Mouse (Mus musculus) cerebellum, adult 11 months (tissue): ENCODE results near the gene Ahcyl1.

Source experiments
- DNase-seq: peaks from one replicate; pipeline ENCODE4 v3.0.0; 2022

The Ahcyl1 gene

DNA sequence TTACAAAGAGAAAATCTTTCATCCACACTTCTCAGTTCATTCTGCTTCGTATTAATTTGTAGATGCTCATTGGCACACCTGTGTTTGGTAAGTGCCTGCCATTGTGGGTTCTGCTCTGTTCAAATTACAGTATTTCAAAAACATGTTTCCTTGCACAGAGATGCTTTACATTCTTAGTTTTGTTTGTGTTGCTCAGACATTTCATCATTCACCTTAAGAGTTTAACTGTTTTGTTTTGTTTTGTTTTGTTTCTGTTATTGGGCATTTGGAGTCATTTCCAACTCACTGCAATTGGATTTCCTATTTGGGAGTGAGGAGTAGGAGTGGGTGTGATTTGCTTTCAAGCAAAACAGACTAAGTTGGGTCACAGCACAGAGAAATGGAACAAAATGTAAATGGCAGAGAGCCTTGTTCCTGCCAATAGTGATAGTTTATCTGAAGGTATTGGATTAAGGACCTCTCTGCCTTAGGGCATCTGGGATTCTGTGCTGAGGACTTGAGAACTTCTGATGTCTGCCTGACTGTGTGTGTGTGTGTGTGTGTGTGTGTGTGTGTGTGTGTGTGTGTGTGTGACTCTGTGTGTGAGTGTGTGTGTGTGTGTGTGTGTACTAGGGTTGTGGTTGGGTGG is 5.5 kb upstream of the Ahcyl1 start:
- no peak for DNase-seq

DNA sequence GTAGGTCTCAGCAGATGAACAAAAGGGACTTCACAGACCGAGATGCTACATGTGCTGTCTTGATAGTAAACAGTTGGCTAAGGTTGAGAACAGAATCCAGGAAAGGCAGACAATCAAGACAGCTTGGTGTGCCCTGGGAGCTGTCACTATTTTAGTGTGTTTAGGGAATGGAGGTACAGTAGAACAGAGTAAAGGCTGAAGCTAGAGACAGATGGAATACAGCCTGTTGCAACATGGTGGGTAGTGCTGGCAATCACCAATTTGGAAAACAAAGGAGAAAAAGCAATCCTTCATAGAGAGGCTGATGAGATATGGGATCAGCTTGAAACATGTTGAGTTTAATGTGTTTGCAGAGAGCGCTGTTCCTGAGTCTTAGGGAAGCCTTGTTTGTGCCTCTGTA is 4.3 kb upstream of the Ahcyl1 start:
- no peak for DNase-seq

DNA sequence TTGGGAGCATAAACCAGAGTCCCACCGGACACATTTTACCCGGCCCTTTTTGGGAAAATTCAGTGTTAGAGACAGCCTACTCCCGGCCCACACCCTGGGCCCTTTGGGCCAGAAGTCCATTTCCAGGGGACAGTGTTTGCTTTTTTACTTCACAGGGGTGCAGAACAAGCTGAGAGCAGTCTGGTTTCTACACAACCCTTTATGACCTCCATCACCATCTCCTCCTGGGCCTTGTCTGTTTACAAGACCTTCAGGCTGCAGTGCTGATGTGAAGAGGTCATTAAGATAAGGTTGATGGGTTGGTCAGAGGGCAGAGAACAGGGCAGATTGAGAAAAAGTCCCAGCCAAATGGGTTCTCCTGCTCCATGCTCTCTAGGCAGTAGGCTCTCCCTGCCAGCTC is 550 bp upstream of the Ahcyl1 start:
- DNase-seq, result peak; percentile 30

GRCm38 (mm10) chr3:107695219-107695947 is 977 bp downstream of the Ahcyl1 start:
- DNase-seq, result no peak

DNA sequence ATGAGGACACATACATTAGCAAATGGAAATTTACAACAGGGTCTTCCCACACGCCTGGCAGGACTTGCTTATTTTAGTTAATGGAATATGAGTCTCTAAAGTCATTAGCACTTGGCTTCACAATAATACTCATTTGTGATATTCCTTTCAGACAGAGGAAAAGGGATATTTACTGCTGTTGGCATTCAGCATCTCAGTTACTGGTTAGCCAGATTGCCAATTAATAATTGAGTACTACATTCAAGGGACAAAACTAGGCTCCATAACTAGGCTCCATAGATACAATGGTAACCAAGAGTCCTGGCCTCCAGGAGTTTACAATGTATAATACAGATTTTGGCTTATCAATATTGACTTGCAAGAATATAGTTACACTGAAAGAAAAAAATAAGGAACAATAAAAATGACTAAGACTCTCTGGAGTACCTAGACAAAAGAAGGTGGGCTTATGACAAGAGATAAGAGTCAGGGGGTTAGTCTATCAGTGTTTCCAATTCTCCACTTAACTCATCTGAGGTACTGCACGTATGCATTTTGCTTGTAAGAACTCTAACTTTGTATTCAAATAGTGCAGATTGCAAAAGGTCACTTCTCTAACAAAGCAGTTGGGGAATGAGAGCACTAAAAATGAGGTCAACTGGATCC is 2.0 kb downstream of the Ahcyl1 start:
- DNase-seq, result no peak

DNA sequence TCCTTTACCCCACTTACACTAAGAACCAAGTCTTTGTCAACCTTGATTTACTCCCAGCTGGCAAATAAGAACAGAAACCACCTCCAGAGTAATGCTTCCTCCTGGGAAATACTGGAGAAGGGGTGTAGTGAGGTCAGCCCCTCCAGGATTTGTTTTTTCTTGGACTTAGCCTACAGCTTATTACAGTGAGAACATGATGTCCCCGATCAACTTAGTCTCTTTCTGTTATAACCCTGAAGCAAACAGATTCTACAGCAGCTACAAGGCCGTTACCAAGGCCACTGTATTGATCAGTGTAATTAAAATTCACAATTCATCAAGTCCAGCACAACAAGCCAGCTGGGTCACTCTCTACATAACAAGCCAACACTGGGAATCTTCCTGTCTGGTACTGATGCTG is 6.0 kb downstream of the Ahcyl1 start:
- DNase-seq, result no peak

DNA sequence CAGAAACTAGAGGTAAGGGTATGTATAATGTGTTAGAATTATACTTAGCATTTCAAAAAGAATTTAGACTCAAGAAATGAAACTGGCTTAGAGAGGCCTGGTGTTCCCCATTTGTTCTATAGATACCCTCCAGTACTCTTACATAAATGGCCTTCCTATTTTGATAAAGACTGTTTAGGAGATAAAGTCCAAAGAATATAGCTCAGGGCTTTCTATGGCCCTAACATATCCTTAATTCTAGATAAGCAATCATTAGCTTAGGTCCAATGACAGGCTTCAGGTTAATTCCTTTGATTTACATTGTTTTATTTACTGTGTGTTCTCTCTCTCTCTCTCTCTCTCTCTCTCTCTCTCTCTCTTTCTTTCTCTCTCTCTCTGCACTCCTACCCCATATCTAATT is 7.1 kb downstream of the Ahcyl1 start:
- no peak for DNase-seq

DNA sequence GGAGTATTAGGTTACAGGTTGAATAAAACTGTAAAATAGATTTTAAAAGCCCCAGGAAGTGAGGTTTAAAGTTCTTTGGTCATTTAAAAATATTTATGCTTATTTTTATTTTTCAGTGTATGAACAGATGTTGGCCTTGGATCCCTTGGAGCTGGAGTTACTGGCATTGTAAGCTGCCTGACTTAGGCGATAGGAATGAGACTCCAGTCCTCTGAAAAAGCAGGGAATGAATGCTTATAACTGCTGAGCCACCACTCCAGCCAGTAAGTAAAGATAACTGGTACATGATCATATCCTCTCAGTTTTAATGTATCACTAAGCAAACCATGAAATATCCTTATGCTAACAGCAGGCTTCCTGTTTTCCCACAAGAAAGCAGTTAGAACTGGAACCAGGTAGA is 8.1 kb downstream of the Ahcyl1 start:
- no peak for DNase-seq

DNA sequence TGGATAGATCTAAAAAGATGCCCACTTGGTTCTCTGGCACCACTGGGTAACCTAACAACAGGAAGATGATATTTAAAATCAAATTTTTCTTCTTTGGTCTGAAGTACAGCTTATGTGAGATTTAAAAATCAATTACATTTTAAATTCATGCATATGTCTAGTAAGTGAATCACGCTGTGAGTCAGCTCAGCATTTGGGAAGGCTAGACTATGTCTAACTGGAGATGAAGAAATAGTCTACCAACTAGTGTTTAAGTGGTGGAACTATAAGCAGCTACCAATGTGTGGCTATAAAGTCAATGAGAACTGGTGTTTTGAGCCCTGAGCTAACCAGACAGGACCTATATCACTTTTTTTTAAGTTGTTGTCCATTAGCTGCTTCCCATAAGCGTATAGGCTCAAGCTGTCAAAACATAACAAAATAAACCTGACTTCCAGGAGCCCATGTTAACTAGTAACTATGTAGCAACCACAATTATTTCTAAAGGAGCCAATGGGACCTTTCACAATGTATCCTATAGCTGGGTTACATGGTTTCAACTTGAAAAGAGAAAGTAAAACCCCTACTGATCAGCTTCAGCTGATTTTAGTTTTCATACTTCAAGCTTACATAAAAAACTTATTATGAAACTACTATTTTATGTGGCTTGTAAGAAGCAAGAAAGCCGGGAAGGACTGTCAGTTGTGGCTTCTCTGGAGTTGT is 9.9 kb downstream of the Ahcyl1 start:
- DNase-seq, result no peak

DNA sequence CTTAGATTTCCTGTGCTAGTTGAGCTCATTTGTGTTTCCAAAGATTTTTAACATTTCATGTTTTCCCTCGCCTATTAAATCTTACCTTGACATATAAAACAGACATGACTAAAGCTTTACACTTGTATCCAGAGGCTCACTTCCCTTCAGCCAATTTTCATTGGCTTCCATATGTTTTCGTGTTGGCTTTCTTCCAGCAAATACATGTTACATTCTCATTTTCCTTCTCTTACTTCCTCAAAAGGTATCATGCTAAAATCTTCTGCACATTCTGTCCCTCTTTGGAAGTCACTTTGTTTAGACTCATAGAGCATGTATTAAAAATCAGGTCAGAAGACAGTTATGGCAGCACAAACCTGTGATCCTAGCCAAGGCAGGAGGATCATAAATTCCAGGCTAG is 10.7 kb downstream of the Ahcyl1 start:
- DNase-seq, result no peak

GRCm38 (mm10) chr3:107683587-107683986 is 12.8 kb downstream of the Ahcyl1 start:
- DNase-seq, result no peak

GRCm38 (mm10) chr3:107680790-107681576 is 15.4 kb downstream of the Ahcyl1 start:
- DNase-seq, result no peak

GRCm38 (mm10) chr3:107671509-107671908 is 24.9 kb downstream of the Ahcyl1 start:
- DNase-seq, result no peak

- no peak for DNase-seq
These were observed 25.9 kb downstream of the Ahcyl1 start for GRCm38 (mm10) chr3:107670500-107670899.

GRCm38 (mm10) chr3:107668786-107669185 is 27.6 kb downstream of the Ahcyl1 start:
- DNase-seq, result no peak

- no peak for DNase-seq
These were observed 28.9 kb downstream of the Ahcyl1 start for GRCm38 (mm10) chr3:107667426-107667825.

DNA sequence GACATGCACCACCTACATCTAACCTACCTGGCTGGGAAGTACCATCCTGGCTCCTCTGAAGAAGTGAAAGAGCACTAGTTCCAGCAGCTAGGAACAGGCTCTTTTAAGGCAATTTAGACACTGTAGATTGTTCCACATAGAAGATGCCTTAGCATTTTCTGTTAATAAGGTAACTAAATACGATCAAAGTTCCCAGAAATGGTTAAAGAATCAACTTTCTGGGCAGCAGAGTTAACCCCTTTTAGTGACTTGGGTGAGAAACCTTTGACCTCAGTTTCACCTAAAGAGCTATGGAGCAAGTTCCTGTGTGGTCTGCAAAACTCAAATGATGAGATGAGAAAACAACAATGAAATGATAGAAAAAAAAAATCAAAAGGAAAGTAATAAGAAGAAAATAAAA is 31.7 kb downstream of the Ahcyl1 start:
- DNase-seq, result no peak

- DNase-seq, result no peak
These were observed 37.4 kb downstream of the Ahcyl1 start for GRCm38 (mm10) chr3:107659000-107659399.

GRCm38 (mm10) chr3:107656888-107657287 is 39.5 kb downstream of the Ahcyl1 start:
- no peak for DNase-seq

DNA sequence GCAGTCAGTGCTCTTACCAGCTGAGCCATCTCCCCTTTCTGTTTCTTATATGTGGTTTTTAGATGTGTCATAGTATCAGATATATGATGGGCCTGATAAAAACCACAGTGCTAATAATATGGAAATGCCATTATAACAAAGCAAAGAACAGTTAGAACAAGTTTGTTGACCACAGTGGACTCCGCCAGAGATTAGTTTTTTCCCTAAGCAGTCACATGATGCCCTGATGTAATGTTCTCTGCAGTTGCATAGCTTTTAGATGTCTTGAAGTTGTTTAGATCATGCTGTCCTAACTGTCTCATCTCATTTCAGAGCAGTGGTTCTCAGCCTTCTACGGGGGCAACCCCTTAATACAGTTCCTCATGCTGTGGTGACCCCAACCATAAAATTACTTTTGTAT is 40.2 kb downstream of the Ahcyl1 start:
- DNase-seq, result no peak

DNA sequence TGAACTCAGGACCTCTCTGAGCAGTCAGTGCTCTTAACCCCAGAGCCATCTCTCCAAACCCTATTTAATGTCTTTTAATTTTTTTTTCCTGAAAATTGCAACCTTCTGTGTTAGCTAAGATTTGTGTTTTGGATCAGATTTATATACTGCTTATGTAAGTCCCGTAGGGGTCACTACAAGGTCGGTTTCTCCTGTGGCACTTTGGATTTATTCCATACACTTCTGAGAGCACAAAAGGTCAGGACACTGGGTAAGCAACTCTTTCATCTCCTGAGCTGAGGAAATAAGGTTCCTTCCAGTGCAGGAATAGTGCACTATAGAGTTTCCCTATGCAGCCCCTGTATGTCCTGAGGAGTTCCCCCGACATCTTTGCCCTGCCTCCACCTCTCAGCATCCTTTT is 40.9 kb downstream of the Ahcyl1 start:
- no peak for DNase-seq

DNA sequence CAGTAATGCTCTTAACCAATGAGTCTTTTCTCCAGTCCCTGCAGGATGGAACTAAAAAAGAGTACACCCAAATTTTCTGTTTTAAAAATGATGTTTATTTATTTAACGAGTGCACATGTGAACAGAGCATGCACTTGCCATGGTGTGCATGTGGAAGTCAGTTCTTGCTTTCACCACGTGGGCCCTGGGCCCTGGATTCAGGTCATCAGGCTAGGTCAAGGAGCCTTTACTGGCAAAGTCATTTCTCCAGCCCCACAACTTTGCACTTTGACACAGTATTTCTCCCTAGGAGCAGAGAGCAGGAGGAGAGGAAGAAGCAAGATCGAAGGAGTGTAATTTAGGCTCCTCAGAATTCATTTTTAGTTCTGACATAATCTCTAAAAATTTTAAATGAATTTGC is 41.5 kb downstream of the Ahcyl1 start:
- DNase-seq, result no peak

GRCm38 (mm10) chr3:107652968-107653367 is 43.4 kb downstream of the Ahcyl1 start:
- no peak for DNase-seq
